Comparison of ENCODE assay signal across 30 mouse cellular contexts in the genomic region with DNA sequence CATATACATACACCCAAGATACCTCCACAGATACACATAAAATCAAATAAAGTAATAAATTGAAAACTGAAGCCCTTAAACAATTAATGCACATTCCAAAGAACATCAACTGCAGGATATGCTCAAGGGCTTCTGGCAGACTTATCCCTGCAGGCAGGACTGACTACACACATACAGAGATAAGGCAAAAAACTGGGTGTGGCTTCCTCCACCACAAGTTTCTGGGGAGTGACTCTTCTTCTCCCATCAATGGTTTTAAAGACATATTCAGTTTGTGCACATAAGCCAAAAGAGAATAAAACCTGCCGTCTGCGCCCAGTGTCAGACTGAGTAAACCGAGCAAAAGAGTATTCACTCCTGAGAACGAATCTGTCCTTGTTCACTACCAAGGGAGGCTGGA. TPM values are rescaled to one million over a fixed set of nuclear protein-coding genes. Genes with fewer than 3 reads are reported as not detected.
DNase-seq lines count a peak whose midpoint lies in the region; ATAC-seq lines count a peak whose summit lies in the region.
"Had no signal": no experiment of that assay in that cellular context is flagged by ENCODE, and none has a peak within 500 bp of the region (broad histone marks: within the 10 kb centered on the region; RNA-seq: fewer than 3 reads in every experiment).

No protein-coding gene starts in this region.

- peak; percentile 37 for DNase-seq in heart, adult 11 months
- DNase-seq in heart, postnatal 25 days (ENCODE audit: low spot score): no peak
- peak; percentile 64 for DNase-seq in c-Kit-positive CD71-positive TER-119-positive erythroid progenitor cells, embryonic 14.5 days (ENCODE audit: low spot score)
- DNase-seq in hindbrain, embryonic 14.5 days (ENCODE audit: low spot score): no peak
- DNase-seq in MN1 (ENCODE audit: low spot score): no peak
- no peak for DNase-seq in left cerebral cortex, postnatal 10 days (ENCODE audit: extremely low spot score in 1 of 2, low spot score in 2 of 2)
- DNase-seq: adrenal gland, postnatal 14 days; cerebellum, adult 11-12 months; cerebellum, postnatal 25 days; embryo, embryonic 11 days; gastrocnemius, postnatal 10 days; heart, postnatal 10 days; kidney, adult 18-20 months; kidney, postnatal 4 days; left cerebral cortex, postnatal 4 days had no signal

- peak overlapping the region; percentile 37 for H3K4me2 ChIP-seq in liver, embryonic 12.5 days
- no peak overlapping the region for H3K4me2 ChIP-seq in hindbrain, embryonic 14.5 days (replicated peaks)
- H3K4me2 ChIP-seq: embryonic facial prominence, embryonic 13.5 days; heart, embryonic 12.5 days; hindbrain, embryonic 12.5 days; limb, embryonic 15.5 days; midbrain, embryonic 12.5 days had no signal

- 46% methylated on average over 4 of the region's 4 CpGs for WGBS in liver, embryonic 12.5 days (ENCODE audit: insufficient replicate concordance)
- 92% methylated on average over 4 of the region's 4 CpGs for WGBS in hindbrain, embryonic 14.5 days

- intact Hi-C loops in heart, postnatal 25 days (cut with DNase I): no loop called here
- intact Hi-C loops in left cerebral cortex, postnatal 10 days (cut with DNase I): loop anchor here (5.0 kb wide), 1 partner anchor 37 kb away; no protein-coding TSS in a partner anchor

- no peak overlapping the region for H3K4me3 ChIP-seq in liver, embryonic 12.5 days
- no peak overlapping the region for H3K4me3 ChIP-seq in hindbrain, embryonic 14.5 days (replicated peaks; ENCODE audit: low read length)
- H3K4me3 ChIP-seq: embryonic facial prominence, embryonic 13.5 days; heart, embryonic 12.5 days; hindbrain, embryonic 12.5 days; left cerebral cortex, adult 2 months; limb, embryonic 15.5 days; midbrain, embryonic 12.5 days had no signal

- peak; percentile 92 for ATAC-seq in liver, embryonic 12.5 days
- ATAC-seq in megakaryocyte, adult 5-6 weeks (ENCODE audit: poor library complexity, severe bottlenecking): 0 out of 2 replicates have a peak, but pooled peaks have one; percentile 33
- ATAC-seq in hindbrain, embryonic 14.5 days (ENCODE audit: low FRiP score): no peak
- ATAC-seq: forebrain, embryonic 14.5 days had no signal

- H3K27ac ChIP-seq in liver, embryonic 12.5 days: 0 out of 2 replicates have a peak overlapping the region, but pooled peaks have one; percentile 65
- H3K27ac ChIP-seq in hindbrain, embryonic 14.5 days: no peak overlapping the region
- H3K27ac ChIP-seq: embryonic facial prominence, embryonic 13.5 days; hindbrain, embryonic 12.5 days; left cerebral cortex, adult 2 months; limb, embryonic 15.5 days; macrophage; midbrain, embryonic 12.5 days had no signal

- H3K27me3 ChIP-seq in liver, embryonic 12.5 days (replicated peaks): no peaks in the 10 kb centered on the region
- no peaks in the 10 kb centered on the region for H3K27me3 ChIP-seq in hindbrain, embryonic 14.5 days (ENCODE audit: control insufficient read depth, insufficient read depth, low read length)
- H3K27me3 ChIP-seq: embryonic facial prominence, embryonic 13.5 days; heart, embryonic 12.5 days; hindbrain, embryonic 12.5 days; limb, embryonic 15.5 days; midbrain, embryonic 12.5 days had no signal

- H3K9ac ChIP-seq in liver, embryonic 12.5 days: no peak overlapping the region
- no peak overlapping the region for H3K9ac ChIP-seq in hindbrain, embryonic 14.5 days
- H3K9ac ChIP-seq: embryonic facial prominence, embryonic 13.5 days; heart, embryonic 12.5 days; hindbrain, embryonic 12.5 days; limb, embryonic 15.5 days; midbrain, embryonic 12.5 days had no signal

- peaks cover 23% of the 10 kb centered on the region for H3K4me1 ChIP-seq in liver, embryonic 12.5 days
- 0 out of 2 replicates have a peak, but pooled peaks cover 5% of the 10 kb centered on the region for H3K4me1 ChIP-seq in hindbrain, embryonic 14.5 days (replicated peaks; ENCODE audit: control insufficient read depth, insufficient read depth, low read length)
- H3K4me1 ChIP-seq: embryonic facial prominence, embryonic 13.5 days; heart, embryonic 12.5 days; hindbrain, embryonic 12.5 days; limb, embryonic 15.5 days; midbrain, embryonic 12.5 days had no signal

- peaks cover 77% of the 10 kb centered on the region for H3K36me3 ChIP-seq in liver, embryonic 12.5 days
- peaks cover 72% of the 10 kb centered on the region for H3K36me3 ChIP-seq in hindbrain, embryonic 14.5 days (replicated peaks; ENCODE audit: control insufficient read depth, insufficient read depth)

- no peaks in the 10 kb centered on the region for H3K9me3 ChIP-seq in liver, embryonic 12.5 days (replicated peaks)
- no peaks in the 10 kb centered on the region for H3K9me3 ChIP-seq in hindbrain, embryonic 14.5 days (ENCODE audit: control insufficient read depth, low read length)
- H3K9me3 ChIP-seq: embryonic facial prominence, embryonic 13.5 days; heart, embryonic 12.5 days; hindbrain, embryonic 12.5 days; limb, embryonic 15.5 days; midbrain, embryonic 12.5 days had no signal

RNA-seq across cellular contexts. Expression of gene Nme9, which starts 33.9 kb away (rescaled TPM):
- not detected for total RNA-seq in heart, postnatal 25 days (2021)
- polyA plus RNA-seq in liver, embryonic 12.5 days (2016; fragmentation: Nextera tagmentation; extraction: Ambion mirVana): not detected in 2 replicates
- total RNA-seq in megakaryocyte, adult 5-6 weeks (2015): not detected in 2 replicates
- not detected in 2 replicates for total RNA-seq in megakaryocyte, adult 5-6 weeks (2017)
- 0.61 and 1.5 TPM in 2 replicates for polyA plus RNA-seq in hindbrain, embryonic 14.5 days (2014; fragmentation: Nextera tagmentation; extraction: Ambion mirVana)
- total RNA-seq in left cerebral cortex, postnatal 10 days (2021): not detected
- total RNA-seq: adrenal gland, postnatal 14 days; ES-E14; gastrocnemius, postnatal 10 days; granulocyte monocyte progenitor cell, adult 5-6 weeks; heart, postnatal 10 days; left cerebral cortex, adult 2 months; neutrophil, adult 5-6 weeks had no signal
- polyA plus RNA-seq: embryonic facial prominence, embryonic 13.5 days; frontal cortex, adult 2 months; heart, embryonic 12.5 days; kidney, embryonic 16.5 days; limb, embryonic 15.5 days; macrophage; midbrain, embryonic 12.5 days had no signal

RNA-seq across cellular contexts. Expression of gene Mras, which starts 48.0 kb away (rescaled TPM):
- 1 to 10 TPM; 4.8 to 6.8 TPM for total RNA-seq in heart, postnatal 25 days (2021)
- polyA plus RNA-seq in liver, embryonic 12.5 days (2016; fragmentation: Nextera tagmentation; extraction: Ambion mirVana): 3.1 and 5.2 TPM in 2 replicates
- 0.50 and 1.6 TPM in 2 replicates for total RNA-seq in megakaryocyte, adult 5-6 weeks (2015)
- total RNA-seq in megakaryocyte, adult 5-6 weeks (2017): 0.41 and 0.48 TPM in 2 replicates
- polyA plus RNA-seq in hindbrain, embryonic 14.5 days (2014; fragmentation: Nextera tagmentation; extraction: Ambion mirVana): 55.3 and 62.9 TPM in 2 replicates
- 10 to 100 TPM; 81.7 to 99.5 TPM for total RNA-seq in left cerebral cortex, postnatal 10 days (2021)

Comparison
In these comparisons a context has a peak if more than half of its experiments do, and no peak if none do; other contexts are left out.
1. DNase-seq: peak in heart, adult 11 months (single experiment) and c-Kit-positive CD71-positive TER-119-positive erythroid progenitor cells, embryonic 14.5 days (single experiment); none in heart, postnatal 25 days (single experiment), hindbrain, embryonic 14.5 days (single experiment), MN1 (single experiment) and left cerebral cortex, postnatal 10 days (0 of 2).
2. RNA of gene Mras, which starts 48.0 kb away (total RNA-seq): 81.7 to 99.5 TPM in left cerebral cortex, postnatal 10 days; 4.8 to 6.8 TPM in heart, postnatal 25 days and 0.41 to 1.6 TPM in megakaryocyte, adult 5-6 weeks; every median in the first group is over 10 times any median in the second.